Mouse (Mus musculus) intestine, embryonic 14.5 days (tissue): ENCODE measurements around the gene Eomes. TPM values are rescaled to one million over a fixed set of nuclear protein-coding genes. Genes with fewer than 3 reads are reported as not detected.
A peak's percentile ranks its signal among the peaks of the same experiment; 100 is the strongest.

Experiments used
- ATAC-seq: fragments of 200-750 bp; cut with Nextera tagmentation; replicated peaks from 2 replicates; pipeline ENCODE4 v1.8.0; 2017; ENCODE audit warnings: low read depth, moderate number of reproducible peaks, moderate TSS enrichment, moderate library complexity; ENCODE audit not compliant: low FRiP score, low TSS enrichment
- DNase-seq: peaks from one replicate; pipeline ENCODE4 v3.0.0-alpha.2; 2018; ENCODE audit warnings: low spot score
- H3K27ac ChIP-seq: fragments of 300-500 bp; sonication (generic); 2 replicates; pipeline ENCODE4 v1.5.1; 2014; ENCODE audit warnings: low read depth, mild to moderate bottlenecking, control low read depth
- H3K27me3 ChIP-seq: fragments of 300-500 bp; sonication (generic); replicated peaks from 2 replicates; pipeline ENCODE4 v1.6.1; 2014; ENCODE audit warnings: low read length, control low read depth; ENCODE audit not compliant: control insufficient read depth, insufficient read depth
- H3K36me3 ChIP-seq: fragments of 300-500 bp; sonication (generic); 2 replicates; pipeline ENCODE4 v1.6.1; 2014; ENCODE audit warnings: low read length, control low read depth; ENCODE audit not compliant: control insufficient read depth, insufficient read depth
- H3K4me1 ChIP-seq: fragments of 300-500 bp; sonication (generic); replicated peaks from 2 replicates; pipeline ENCODE4 v1.6.1; 2014; ENCODE audit warnings: low read length, control low read depth, mixed read lengths; ENCODE audit not compliant: control insufficient read depth, insufficient read depth
- H3K4me2 ChIP-seq: fragments of 300-500 bp; sonication (generic); 2 replicates; pipeline ENCODE4 v1.6.1; 2014; ENCODE audit warnings: low read length
- H3K4me3 ChIP-seq: fragments of 300-500 bp; sonication (generic); 2 replicates; pipeline ENCODE4 v1.5.1; 2014; ENCODE audit warnings: low read depth, low read length, control low read depth, mixed read lengths
- H3K9ac ChIP-seq: fragments of 300-500 bp; sonication (generic); 2 replicates; pipeline ENCODE4 v1.6.1; 2014; ENCODE audit warnings: mild to moderate bottlenecking, low read length
- H3K9me3 ChIP-seq: fragments of 300-500 bp; sonication (generic); 2 replicates; pipeline ENCODE4 v1.6.1; 2016; ENCODE audit warnings: low read length, control low read depth; ENCODE audit not compliant: control insufficient read depth
- WGBS: fragments of 180-500 bp; shearing (Covaris S2); extraction: QIAGEN DNeasy Blood & Tissue Kit; methylation state at CpG from one replicate; pipeline ENCODE4 v1.1.7; 2014; 5-methylcytosine and 5-hydroxymethylcytosine counted together
- polyA plus RNA-seq: library from polyadenylated mRNA; unstranded; fragments of >200 nt; fragmentation: Nextera tagmentation; extraction: Ambion mirVana; gene quantifications from 2 replicates; pipeline ENCODE4 v1.2.1, GENCODE M21; 2014

Eomes gene
- 0.07 and 0.34 TPM in 2 replicates for polyA plus RNA-seq

DNA sequence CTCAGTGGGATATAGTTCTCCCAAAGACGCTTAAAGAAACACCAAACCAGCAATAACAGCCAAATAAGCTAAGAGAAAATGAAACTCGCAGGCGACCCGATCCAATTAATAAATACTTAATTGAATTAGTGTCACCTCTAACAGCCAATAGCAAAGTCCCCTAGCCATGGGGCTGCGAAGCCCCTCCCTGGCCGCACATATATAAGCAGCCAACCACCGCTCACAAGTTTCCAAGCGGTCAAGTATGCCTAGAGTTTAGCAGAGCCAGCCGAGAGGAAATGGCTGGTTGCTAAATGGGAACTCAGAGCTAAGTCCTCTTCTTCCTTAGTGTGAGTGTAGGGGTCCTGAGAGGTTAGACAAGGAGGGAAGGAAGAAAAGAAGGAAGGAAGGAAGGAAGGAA is at the start of gene Eomes:
Eomes (plus strand) TSS at position 252 of the 400 bp plus-strand sequence.
- peak; percentile 66 for DNase-seq
- no peak within 1 kb of the TSS for H3K9ac ChIP-seq
- H3K27ac ChIP-seq: no peak within 1 kb of the TSS

DNA sequence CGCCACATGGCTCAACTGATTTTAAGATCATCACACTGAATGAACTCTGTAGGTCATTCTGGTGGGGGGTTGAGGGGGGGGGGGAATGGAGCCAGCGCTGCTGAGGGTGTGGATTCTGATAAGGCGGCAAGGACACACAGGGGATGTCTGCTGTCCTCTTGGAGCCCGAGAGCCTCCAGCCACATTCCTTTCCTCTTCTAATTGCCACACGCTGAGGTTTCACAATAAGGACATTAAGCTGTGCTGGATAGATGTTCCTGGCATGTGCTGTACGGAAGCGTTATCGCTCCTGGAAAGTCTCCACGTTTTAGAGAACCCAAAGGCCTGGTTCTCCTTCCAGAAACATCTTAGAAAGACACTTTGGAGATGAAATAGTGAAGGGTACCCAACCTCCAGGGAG is 33.2 kb upstream of the Eomes start:
- no peaks in the 10 kb centered on the region for H3K27me3 ChIP-seq

More for the DNA sequence above, at the start of gene Eomes:
- no peak for ATAC-seq
- Histone ChIP-seq H3K4me3 (peak within 1 kb of the TSS; percentile 38), H3K27me3 (peaks cover 95% of the 10 kb centered on the region), H3K4me2 (peak within 1 kb of the TSS; percentile 58), H3K9me3 (no peaks in the 10 kb centered on the region), H3K4me1 (peaks cover 11% of the 10 kb centered on the region; the same call in 1 of the 2 replicates), H3K36me3 (no peaks in the 10 kb centered on the region)
- WGBS: 1% methylated on average over 9 of the region's 9 CpGs

DNA sequence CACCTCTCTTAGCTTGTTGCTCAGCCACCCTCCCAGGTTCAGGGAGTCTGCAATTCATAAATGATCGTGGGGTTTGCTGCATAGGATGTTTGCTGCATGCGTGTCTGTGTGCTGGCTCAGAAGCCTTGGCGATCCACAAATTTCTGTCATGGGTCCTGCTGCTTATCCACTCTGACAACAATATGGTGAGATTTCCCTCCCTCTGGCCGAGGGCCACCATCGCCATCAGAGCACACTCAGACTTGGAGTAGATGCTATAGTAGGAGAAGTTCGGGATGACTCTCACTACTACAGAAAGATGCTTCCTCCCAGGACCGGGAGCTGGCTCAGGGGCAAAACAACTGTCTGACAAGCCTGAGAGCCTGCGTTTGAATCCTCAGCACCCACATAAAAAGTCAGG is 28.7 kb upstream of the Eomes start:
- no peaks in the 10 kb centered on the region for H3K9me3 ChIP-seq
- WGBS: 83% methylated on average over 8 of the region's 8 CpGs
- H3K36me3 ChIP-seq: no peaks in the 10 kb centered on the region
- no peak overlapping the region for H3K4me2 ChIP-seq
- no peak overlapping the region for H3K4me3 ChIP-seq
- DNase-seq: no peak
- H3K9ac ChIP-seq: no peak overlapping the region
- no peaks in the 10 kb centered on the region for H3K27me3 ChIP-seq
- ATAC-seq: no peak
- H3K27ac ChIP-seq: no peak overlapping the region
- no peaks in the 10 kb centered on the region for H3K4me1 ChIP-seq

More for the DNA sequence above, 33.2 kb upstream of the Eomes start:
- H3K4me2 ChIP-seq: no peak overlapping the region
- H3K27ac ChIP-seq: no peak overlapping the region
- DNase-seq (no peak), ATAC-seq (no peak)
- no peaks in the 10 kb centered on the region for H3K4me1 ChIP-seq
- H3K36me3 ChIP-seq: no peaks in the 10 kb centered on the region
- no peaks in the 10 kb centered on the region for H3K9me3 ChIP-seq
- H3K4me3 ChIP-seq: no peak overlapping the region
- WGBS: 50% methylated on average over 9 of the region's 9 CpGs
- H3K9ac ChIP-seq: no peak overlapping the region

DNA sequence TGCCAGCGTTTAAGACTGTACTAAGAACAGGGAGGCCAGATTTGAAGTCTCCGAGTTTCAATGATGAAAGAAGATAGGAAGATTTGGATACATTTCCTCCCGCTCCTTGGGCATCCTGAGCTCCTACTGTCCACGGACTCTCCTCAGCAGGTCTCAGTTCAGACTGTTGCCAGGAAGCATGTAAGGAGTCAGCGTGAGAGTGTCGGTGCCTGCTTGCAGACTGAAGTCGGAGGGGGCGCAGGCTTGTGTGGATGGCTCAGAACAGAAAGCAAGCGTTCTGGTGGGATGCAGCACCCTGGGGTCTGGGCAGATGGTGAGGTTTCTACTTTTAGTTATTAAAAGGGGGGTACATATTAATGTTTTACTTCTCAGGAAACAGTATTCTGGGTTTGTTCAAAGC is 24.6 kb upstream of the Eomes start:
- 45% methylated on average over 9 of the region's 9 CpGs for WGBS

DNA sequence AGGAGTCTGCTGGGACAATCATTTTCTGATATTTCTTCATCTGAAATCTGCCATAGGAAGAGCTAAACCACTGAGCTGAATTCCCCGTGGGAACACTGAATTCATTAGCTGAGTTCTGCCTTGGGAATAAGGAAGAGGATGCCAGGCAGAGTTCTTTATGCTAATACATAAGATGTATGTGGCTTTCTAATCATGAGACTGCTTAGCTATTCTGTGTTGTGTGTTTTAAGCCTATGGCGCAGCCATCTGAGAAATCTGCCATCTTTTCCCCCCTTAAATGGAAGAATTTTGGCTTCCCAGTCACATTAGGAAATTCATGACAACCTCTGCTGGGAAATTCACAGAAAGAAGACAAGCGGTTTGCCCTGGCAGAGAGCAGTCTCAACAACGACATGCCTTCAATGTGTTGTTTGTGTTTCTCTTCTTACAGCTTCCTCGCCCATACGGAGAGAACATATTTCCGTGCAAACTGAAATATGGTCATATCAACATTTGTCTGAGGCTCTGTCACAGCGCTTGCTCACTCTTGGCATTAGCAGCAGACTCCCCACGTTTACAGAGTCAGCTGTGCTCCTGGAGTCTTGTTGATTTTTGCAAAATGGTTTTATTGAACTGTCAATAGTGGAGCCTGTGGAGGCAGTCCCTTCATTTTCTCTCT is 22.7 kb upstream of the Eomes start:
- Histone ChIP-seq H3K4me3 (no peak overlapping the region), H3K9me3 (no peaks in the 10 kb centered on the region), H3K9ac (no peak overlapping the region), H3K4me2 (no peak overlapping the region), H3K36me3 (no peaks in the 10 kb centered on the region), H3K27me3 (no peaks in the 10 kb centered on the region), H3K27ac (no peak overlapping the region), H3K4me1 (no peaks in the 10 kb centered on the region)
- DNase-seq (no peak), ATAC-seq (no peak)
- WGBS: 46% methylated on average over 9 of the region's 9 CpGs

More for the DNA sequence above, 24.6 kb upstream of the Eomes start:
- Histone ChIP-seq H3K4me1 (no peaks in the 10 kb centered on the region), H3K4me3 (peak overlapping the region; percentile 24; the same call in 1 of the 2 replicates), H3K36me3 (no peaks in the 10 kb centered on the region), H3K9ac (no peak overlapping the region), H3K27me3 (no peaks in the 10 kb centered on the region), H3K27ac (no peak overlapping the region), H3K4me2 (peak overlapping the region; percentile 37), H3K9me3 (no peaks in the 10 kb centered on the region)
- DNase-seq (no peak), ATAC-seq (no peak)

DNA sequence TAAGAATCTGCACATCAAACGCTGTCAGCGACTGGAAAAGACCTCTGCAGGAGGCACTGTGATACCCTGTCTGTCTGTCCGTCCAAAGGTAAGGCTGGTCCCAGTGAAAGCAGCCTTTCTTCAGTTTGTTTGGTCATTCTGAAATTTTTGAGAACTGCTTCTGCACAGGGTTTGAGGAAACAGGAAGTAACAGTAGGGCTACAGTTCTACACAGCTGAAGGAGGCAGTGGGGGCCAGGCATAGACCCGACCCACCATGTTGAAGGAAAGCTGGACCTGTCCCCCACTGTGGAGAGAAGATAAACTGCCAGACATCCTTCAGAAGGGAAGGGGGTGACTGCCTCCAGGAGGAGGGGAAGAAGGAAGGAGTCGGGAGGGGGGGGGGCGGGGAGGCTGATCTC is 21.6 kb upstream of the Eomes start:
- no peak for ATAC-seq
- Histone ChIP-seq H3K36me3 (no peaks in the 10 kb centered on the region), H3K9ac (no peak overlapping the region), H3K27me3 (no peaks in the 10 kb centered on the region), H3K4me1 (no peaks in the 10 kb centered on the region), H3K4me3 (no peak overlapping the region), H3K27ac (no peak overlapping the region), H3K9me3 (no peaks in the 10 kb centered on the region), H3K4me2 (no peak overlapping the region)
- no peak for DNase-seq
- 37% methylated on average over 6 of the region's 6 CpGs for WGBS

DNA sequence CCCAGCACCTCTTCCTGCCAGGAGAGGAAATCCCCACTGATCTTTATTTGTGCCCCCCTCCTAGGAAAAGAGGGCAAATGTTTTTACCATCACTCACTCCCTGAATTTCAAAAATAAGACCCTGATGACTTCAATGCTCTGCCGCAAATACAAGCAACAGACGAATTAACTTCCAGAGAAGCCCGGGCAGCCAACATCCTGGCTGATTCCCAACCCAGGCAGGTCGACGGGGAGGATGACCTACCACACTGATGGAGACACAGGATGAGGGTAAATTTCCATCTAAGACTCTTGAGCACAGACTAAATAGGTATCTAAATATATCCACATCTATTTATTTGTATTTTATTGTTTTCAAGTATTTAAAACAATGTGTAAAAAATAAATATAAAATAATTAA is 20.0 kb upstream of the Eomes start:
- Histone ChIP-seq H3K27ac (no peak overlapping the region), H3K36me3 (no peaks in the 10 kb centered on the region), H3K4me1 (no peaks in the 10 kb centered on the region), H3K27me3 (no peaks in the 10 kb centered on the region), H3K9me3 (no peaks in the 10 kb centered on the region), H3K9ac (no peak overlapping the region), H3K4me2 (no peak overlapping the region), H3K4me3 (no peak overlapping the region)
- DNase-seq (no peak), ATAC-seq (no peak)
- WGBS: 15% methylated on average over 5 of the region's 5 CpGs

DNA sequence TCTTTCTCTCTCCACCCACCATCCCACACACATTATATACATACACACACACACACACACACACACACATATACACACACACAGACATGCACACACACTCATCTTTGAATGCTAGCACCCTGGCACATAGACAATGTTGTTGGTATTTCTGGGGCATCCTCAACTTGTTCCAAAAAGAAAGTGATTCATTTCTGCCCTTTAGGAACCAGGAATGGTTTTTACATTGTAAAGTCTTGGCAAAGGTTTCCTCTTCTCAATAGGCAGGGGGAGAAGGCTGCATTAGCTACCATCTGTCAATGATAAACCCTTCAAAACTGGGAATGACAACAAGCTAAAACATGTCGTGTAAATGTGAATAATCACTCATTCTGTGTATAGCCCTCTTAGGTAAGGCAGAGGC is 14.0 kb upstream of the Eomes start:
- ATAC-seq (no peak), DNase-seq (no peak)
- Histone ChIP-seq H3K27ac (no peak overlapping the region), H3K4me2 (no peak overlapping the region), H3K36me3 (no peaks in the 10 kb centered on the region), H3K4me3 (no peak overlapping the region), H3K9ac (no peak overlapping the region), H3K27me3 (peaks cover 25% of the 10 kb centered on the region), H3K9me3 (no peaks in the 10 kb centered on the region), H3K4me1 (no peaks in the 10 kb centered on the region)
- 59% methylated on average over 1 of the region's 1 CpGs for WGBS

DNA sequence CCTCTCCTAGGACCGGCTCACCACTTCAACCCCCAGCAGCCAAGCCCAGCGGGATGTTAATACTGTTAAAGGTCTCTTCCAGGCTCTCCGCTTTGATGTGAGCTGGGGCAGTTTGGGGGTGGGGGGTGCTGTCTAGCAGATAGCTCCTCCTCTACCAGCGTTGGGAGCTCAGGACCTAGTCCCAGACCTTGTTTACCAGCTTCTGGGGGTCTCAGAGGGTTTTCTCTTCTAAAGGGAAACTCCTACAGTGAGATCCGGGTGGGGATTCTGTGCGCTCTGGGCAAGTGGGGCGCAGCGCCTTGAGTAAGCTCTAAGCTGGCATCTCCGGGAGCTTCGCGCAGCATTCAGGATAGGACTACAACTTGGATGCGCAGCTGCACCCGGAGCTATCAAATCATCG is 9.7 kb upstream of the Eomes start:
- Histone ChIP-seq H3K9me3 (no peaks in the 10 kb centered on the region), H3K27me3 (peaks cover 64% of the 10 kb centered on the region)

More for the DNA sequence above, 9.7 kb upstream of the Eomes start:
- WGBS: 3% methylated on average over 14 of the region's 14 CpGs
- ATAC-seq: no peak
- Histone ChIP-seq H3K4me3 (no peak overlapping the region), H3K4me1 (no peaks in the 10 kb centered on the region), H3K9ac (no peak overlapping the region), H3K4me2 (no peak overlapping the region), H3K27ac (no peak overlapping the region), H3K36me3 (no peaks in the 10 kb centered on the region)
- DNase-seq: no peak
